Mouse (Mus musculus): ENCODE results near the gene Lman2. TPM values are rescaled to one million over a fixed set of nuclear protein-coding genes. Genes with fewer than 3 reads are reported as not detected.

The Lman2 gene
- polyA plus RNA-seq, 1 experiment from 2014 or later: 58.0 TPM

- Histone ChIP-seq H3K27me3 (peaks cover 5% of the 10 kb centered on the region; the same call in 1 of the 2 replicates), H3K4me2 (replicated peaks) (peak overlapping the region; percentile 78), H3K27ac (replicated peaks) (peak overlapping the region; percentile 80), H3K4me3 (peak overlapping the region; percentile 67), H3K36me3 (peaks cover 19% of the 10 kb centered on the region), H3K9ac (replicated peaks) (peak overlapping the region; percentile 76), H3K4me1 (peaks cover 31% of the 10 kb centered on the region), H3K9me3 (no peaks in the 10 kb centered on the region)
- peak; percentile 55 for ATAC-seq (replicated peaks)
- WGBS: under 1% methylated on average over 32 of the region's 32 CpGs
Observed at GRCm38 (mm10) chr13:55361974-55362452, 570 bp downstream of the Lman2 start.

GRCm38 (mm10) chr13:55361145-55361544, 1.4 kb downstream of the Lman2 start:
- Histone ChIP-seq H3K36me3 (peaks cover 20% of the 10 kb centered on the region), H3K4me3 (peak overlapping the region; percentile 67), H3K27ac (replicated peaks) (no peak overlapping the region), H3K9ac (replicated peaks) (no peak overlapping the region; the same call in 1 of the 2 replicates), H3K9me3 (no peaks in the 10 kb centered on the region), H3K4me2 (replicated peaks) (peak overlapping the region; percentile 78), H3K4me1 (peaks cover 31% of the 10 kb centered on the region), H3K27me3 (peaks cover 3% of the 10 kb centered on the region; the same call in 1 of the 2 replicates)
- ATAC-seq (replicated peaks): no peak

- no peaks in the 10 kb centered on the region for H3K4me1 ChIP-seq
- no peak overlapping the region for H3K27ac ChIP-seq (replicated peaks)
- no peak for ATAC-seq (replicated peaks)
- no peaks in the 10 kb centered on the region for H3K9me3 ChIP-seq
- peaks cover 73% of the 10 kb centered on the region for H3K36me3 ChIP-seq
- no peak overlapping the region for H3K4me3 ChIP-seq
- H3K4me2 ChIP-seq (replicated peaks): no peak overlapping the region
- no peak overlapping the region for H3K9ac ChIP-seq (replicated peaks)
- 89% methylated on average over 11 of the region's 11 CpGs for WGBS
- no peaks in the 10 kb centered on the region for H3K27me3 ChIP-seq
Observed at GRCm38 (mm10) chr13:55346745-55347144, 15.8 kb downstream of the Lman2 start.

- Histone ChIP-seq H3K27me3 (no peaks in the 10 kb centered on the region), H3K9ac (replicated peaks) (no peak overlapping the region), H3K27ac (replicated peaks) (no peak overlapping the region), H3K36me3 (peaks cover 55% of the 10 kb centered on the region), H3K4me1 (no peaks in the 10 kb centered on the region), H3K9me3 (no peaks in the 10 kb centered on the region), H3K4me2 (replicated peaks) (no peak overlapping the region), H3K4me3 (no peak overlapping the region)
- 90% methylated on average over 7 of the region's 7 CpGs for WGBS
- ATAC-seq (replicated peaks): no peak
Observed at GRCm38 (mm10) chr13:55344286-55344685, 18.3 kb downstream of the Lman2 start.

GRCm38 (mm10) chr13:55342469-55342868, 20.1 kb downstream of the Lman2 start:
- Histone ChIP-seq H3K4me2 (replicated peaks) (no peak overlapping the region), H3K27ac (replicated peaks) (no peak overlapping the region), H3K4me3 (no peak overlapping the region), H3K9ac (replicated peaks) (no peak overlapping the region), H3K27me3 (no peaks in the 10 kb centered on the region), H3K9me3 (no peaks in the 10 kb centered on the region), H3K36me3 (peaks cover 38% of the 10 kb centered on the region), H3K4me1 (no peaks in the 10 kb centered on the region)
- 48% methylated on average over 11 of the region's 11 CpGs for WGBS
- no peak for ATAC-seq (replicated peaks)

- Histone ChIP-seq H3K27ac (replicated peaks) (no peak overlapping the region), H3K4me1 (no peaks in the 10 kb centered on the region), H3K9ac (replicated peaks) (no peak overlapping the region), H3K4me2 (replicated peaks) (no peak overlapping the region), H3K9me3 (no peaks in the 10 kb centered on the region), H3K27me3 (no peaks in the 10 kb centered on the region), H3K4me3 (no peak overlapping the region), H3K36me3 (peaks cover 6% of the 10 kb centered on the region)
- ATAC-seq (replicated peaks): no peak
- 31% methylated on average over 2 of the region's 2 CpGs for WGBS
Observed at GRCm38 (mm10) chr13:55339259-55339658, 23.3 kb downstream of the Lman2 start.

GRCm38 (mm10) chr13:55338131-55339054, 24.2 kb downstream of the Lman2 start:
- H3K9ac ChIP-seq (replicated peaks): no peak overlapping the region
- no peaks in the 10 kb centered on the region for H3K4me1 ChIP-seq
- H3K4me3 ChIP-seq: no peak overlapping the region
- no peaks in the 10 kb centered on the region for H3K9me3 ChIP-seq
- no peak for ATAC-seq (replicated peaks)
- no peak overlapping the region for H3K4me2 ChIP-seq (replicated peaks)
- H3K27ac ChIP-seq (replicated peaks): no peak overlapping the region
- no peaks in the 10 kb centered on the region for H3K27me3 ChIP-seq
- no peaks in the 10 kb centered on the region for H3K36me3 ChIP-seq
- 60% methylated on average over 12 of the region's 12 CpGs for WGBS

- WGBS: 71% methylated on average over 10 of the region's 10 CpGs
Observed at GRCm38 (mm10) chr13:55337341-55337975, 25.1 kb downstream of the Lman2 start.

GRCm38 (mm10) chr13:55335701-55336100, 26.9 kb downstream of the Lman2 start:
- no peak overlapping the region for H3K4me3 ChIP-seq
- no peak for ATAC-seq (replicated peaks)
- peaks cover 4% of the 10 kb centered on the region; the same call in 1 of the 2 replicates for H3K4me1 ChIP-seq
- WGBS: 85% methylated on average over 4 of the region's 4 CpGs
- no peak overlapping the region for H3K4me2 ChIP-seq (replicated peaks)
- H3K27me3 ChIP-seq: no peaks in the 10 kb centered on the region
- H3K9ac ChIP-seq (replicated peaks): no peak overlapping the region
- no peak overlapping the region for H3K27ac ChIP-seq (replicated peaks)
- H3K36me3 ChIP-seq: no peaks in the 10 kb centered on the region
- no peaks in the 10 kb centered on the region for H3K9me3 ChIP-seq

More at GRCm38 (mm10) chr13:55337341-55337975, 25.1 kb downstream of the Lman2 start:
- no peak overlapping the region for H3K9ac ChIP-seq (replicated peaks)
- no peak overlapping the region for H3K4me2 ChIP-seq (replicated peaks)
- no peak overlapping the region for H3K27ac ChIP-seq (replicated peaks)
- no peak overlapping the region for H3K4me3 ChIP-seq
- no peaks in the 10 kb centered on the region for H3K4me1 ChIP-seq
- H3K9me3 ChIP-seq: no peaks in the 10 kb centered on the region
- no peaks in the 10 kb centered on the region for H3K36me3 ChIP-seq
- ATAC-seq (replicated peaks): no peak
- no peaks in the 10 kb centered on the region for H3K27me3 ChIP-seq

GRCm38 (mm10) chr13:55332331-55332730, 30.3 kb downstream of the Lman2 start:
- H3K4me3 ChIP-seq: no peak overlapping the region
- H3K9me3 ChIP-seq: no peaks in the 10 kb centered on the region
- no peaks in the 10 kb centered on the region for H3K27me3 ChIP-seq
- H3K36me3 ChIP-seq: no peaks in the 10 kb centered on the region
- no peak for ATAC-seq (replicated peaks)
- WGBS: 92% methylated on average over 3 of the region's 3 CpGs
- no peak overlapping the region for H3K9ac ChIP-seq (replicated peaks)
- H3K27ac ChIP-seq (replicated peaks): no peak overlapping the region
- H3K4me1 ChIP-seq: peaks cover 31% of the 10 kb centered on the region
- no peak overlapping the region for H3K4me2 ChIP-seq (replicated peaks)

- ATAC-seq (replicated peaks): no peak
- 50% methylated on average over 14 of the region's 14 CpGs for WGBS
- 0 out of 2 replicates have a peak, but pooled peaks cover 3% of the 10 kb centered on the region for H3K36me3 ChIP-seq
- peak overlapping the region; percentile 86 for H3K4me3 ChIP-seq
- H3K9me3 ChIP-seq: no peaks in the 10 kb centered on the region
- no peaks in the 10 kb centered on the region for H3K27me3 ChIP-seq
- H3K27ac ChIP-seq (replicated peaks): peak overlapping the region; percentile 90
- peak overlapping the region; percentile 68 for H3K4me2 ChIP-seq (replicated peaks)
- peaks cover 37% of the 10 kb centered on the region for H3K4me1 ChIP-seq
- H3K9ac ChIP-seq (replicated peaks): peak overlapping the region; percentile 72
Observed at GRCm38 (mm10) chr13:55330567-55331400, 31.8 kb downstream of the Lman2 start.

All from forebrain, embryonic 15.5 days (tissue).